ENCODE assay signal across 17 mouse cellular contexts in the genomic region with DNA sequence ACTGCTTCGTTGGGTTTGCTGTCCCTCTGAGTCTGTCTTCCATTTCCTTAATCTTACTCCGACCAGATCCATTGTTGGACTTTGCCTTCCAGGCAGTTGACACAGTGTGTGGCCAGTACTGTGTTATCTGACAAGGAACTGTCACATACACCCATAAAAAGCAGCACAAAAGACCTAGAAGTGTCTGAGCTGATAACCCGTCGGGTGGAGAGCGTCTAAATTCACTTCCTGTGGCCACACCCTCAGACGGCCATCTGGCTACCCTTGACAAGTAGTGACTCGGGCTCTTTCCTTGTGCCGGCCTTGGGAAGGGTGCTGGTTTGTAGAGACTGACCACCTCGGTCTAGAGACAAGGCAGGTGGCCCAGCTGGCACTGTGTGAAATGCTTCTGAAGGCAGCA.
DNase-seq lines count a peak whose midpoint lies in the region; ATAC-seq and TF ChIP-seq lines count a peak whose summit lies in the region.
"Had no signal": no experiment of that assay in that cellular context is flagged by ENCODE, and none has a peak within 500 bp of the region (broad histone marks: within the 10 kb centered on the region; RNA-seq: fewer than 3 reads in every experiment).

No protein-coding gene starts in this region.

- H3K27me3 ChIP-seq in heart, embryonic 12.5 days (replicated peaks): 0 out of 2 replicates have a peak, but pooled peaks cover 5% of the 10 kb centered on the region
- no peaks in the 10 kb centered on the region for H3K27me3 ChIP-seq in liver, embryonic 12.5 days (replicated peaks)
- H3K27me3 ChIP-seq in stomach, postnatal 0 days (ENCODE audit: control insufficient read depth, insufficient read depth, low read length): no peaks in the 10 kb centered on the region
- H3K27me3 ChIP-seq: heart, embryonic 13.5 days; hindbrain, embryonic 12.5 days had no signal

- no peak overlapping the region for H3K4me2 ChIP-seq in heart, embryonic 12.5 days
- peak overlapping the region; percentile 43 for H3K4me2 ChIP-seq in liver, embryonic 12.5 days
- no peak overlapping the region for H3K4me2 ChIP-seq in stomach, postnatal 0 days (replicated peaks; ENCODE audit: low read depth)
- H3K4me2 ChIP-seq: heart, embryonic 13.5 days; hindbrain, embryonic 12.5 days had no signal

- no peak for TF ChIP-seq EP300 in stomach, postnatal 0 days (optimal IDR thresholded peaks at IDR 0.05)

- ATAC-seq in heart, embryonic 12.5 days (ENCODE audit: insufficient number of reproducible peaks, low FRiP score): peak; percentile 88
- ATAC-seq in common myeloid progenitor, adult 5-6 weeks (replicated peaks; ENCODE audit: low read depth, poor library complexity, severe bottlenecking): peak; percentile 21
- ATAC-seq in liver, embryonic 12.5 days: peak; percentile 92
- peak; percentile 82 for ATAC-seq in stomach, postnatal 0 days (ENCODE audit: low FRiP score, low TSS enrichment)

- H3K36me3 ChIP-seq in heart, embryonic 12.5 days: no peaks in the 10 kb centered on the region
- H3K36me3 ChIP-seq in liver, embryonic 12.5 days: no peaks in the 10 kb centered on the region
- H3K36me3 ChIP-seq in stomach, postnatal 0 days (ENCODE audit: control insufficient read depth, insufficient read depth, low read length): no peaks in the 10 kb centered on the region
- H3K36me3 ChIP-seq: heart, embryonic 13.5 days; midbrain, embryonic 10.5 days had no signal

- 0 out of 2 replicates have a peak overlapping the region, but pooled peaks have one; percentile 52 for H3K27ac ChIP-seq in heart, embryonic 12.5 days (ENCODE audit: poor library complexity, severe bottlenecking)
- H3K27ac ChIP-seq in liver, embryonic 12.5 days: peak overlapping the region; percentile 82
- peak overlapping the region; percentile 30; the same call in 1 of the 2 replicates for H3K27ac ChIP-seq in stomach, postnatal 0 days (replicated peaks)
- H3K27ac ChIP-seq: heart, embryonic 13.5 days; hindbrain, embryonic 12.5 days had no signal

- no peak overlapping the region for H3K9ac ChIP-seq in heart, embryonic 12.5 days
- no peak overlapping the region for H3K9ac ChIP-seq in liver, embryonic 12.5 days
- no peak overlapping the region for H3K9ac ChIP-seq in stomach, postnatal 0 days (ENCODE audit: low read length)
- H3K9ac ChIP-seq: heart, embryonic 13.5 days; hindbrain, embryonic 12.5 days had no signal

- no peak for TF ChIP-seq CTCF in stomach, postnatal 0 days (IDR thresholded peaks at IDR 0.05; ENCODE audit: low read depth)

- intact Hi-C loops in heart, postnatal 36 days (cut with DNase I): no loop called here

- WGBS in heart, embryonic 12.5 days: 24% methylated on average over 9 of the region's 9 CpGs
- 8% methylated on average over 9 of the region's 9 CpGs for WGBS in liver, embryonic 12.5 days (ENCODE audit: insufficient replicate concordance)
- 53% methylated on average over 9 of the region's 9 CpGs for WGBS in stomach, postnatal 0 days

- no peak overlapping the region for H3K4me3 ChIP-seq in heart, embryonic 12.5 days
- 0 out of 2 replicates have a peak overlapping the region, but pooled peaks have one; percentile 2 for H3K4me3 ChIP-seq in liver, embryonic 12.5 days
- no peak overlapping the region for H3K4me3 ChIP-seq in stomach, postnatal 0 days (ENCODE audit: low read depth, low read length)
- H3K4me3 ChIP-seq: heart, embryonic 13.5 days; hindbrain, embryonic 12.5 days; midbrain, embryonic 10.5 days; myocyte had no signal

- DNase-seq in heart, postnatal 36 days: no peak
- DNase-seq in stomach, postnatal 0 days (ENCODE audit: low spot score): peak; percentile 66
- no peak for DNase-seq in kidney, adult 8-10 months
- no peak for DNase-seq in gastrocnemius, adult 8-10 months (ENCODE audit: low spot score in 2 of 2)
- DNase-seq in layer of hippocampus, postnatal 36 days: no peak
- DNase-seq: adrenal gland, postnatal 36 days; cerebellum, postnatal 25 days; kidney, postnatal 36 days; lung, adult 2 months; thymus, postnatal 14 days had no signal

- no peaks in the 10 kb centered on the region for H3K9me3 ChIP-seq in heart, embryonic 12.5 days (replicated peaks)
- H3K9me3 ChIP-seq in liver, embryonic 12.5 days (replicated peaks): no peaks in the 10 kb centered on the region
- no peaks in the 10 kb centered on the region for H3K9me3 ChIP-seq in stomach, postnatal 0 days (ENCODE audit: control insufficient read depth, low read length)
- H3K9me3 ChIP-seq: heart, embryonic 13.5 days; hindbrain, embryonic 12.5 days; midbrain, embryonic 10.5 days had no signal

- peaks cover 13% of the 10 kb centered on the region; the same call in 1 of the 2 replicates for H3K4me1 ChIP-seq in heart, embryonic 12.5 days (replicated peaks)
- peaks cover 65% of the 10 kb centered on the region for H3K4me1 ChIP-seq in liver, embryonic 12.5 days
- peaks cover 2% of the 10 kb centered on the region; the same call in 1 of the 2 replicates for H3K4me1 ChIP-seq in stomach, postnatal 0 days (replicated peaks; ENCODE audit: control insufficient read depth, insufficient read depth)

Comparison
In these comparisons a context has a peak if more than half of its experiments do, and no peak if none do; other contexts are left out.
1. ATAC-seq: peak in every context shown above with its lines; median percentile 92 in liver, embryonic 12.5 days; 88 in heart, embryonic 12.5 days; 82 in stomach, postnatal 0 days; 21 in common myeloid progenitor, adult 5-6 weeks.
2. H3K27ac ChIP-seq: peak in every context shown above with its lines; median percentile 82 in liver, embryonic 12.5 days; 52 in heart, embryonic 12.5 days; 30 in stomach, postnatal 0 days.